Mouse (Mus musculus): ENCODE data around the gene Cdc123. TPM values are rescaled to one million over a fixed set of nuclear protein-coding genes. Genes with fewer than 3 reads are reported as not detected.

The Cdc123 gene
- total RNA-seq, 2 experiments from 2014 or later, result 117 to 132 TPM

- no peak for DNase-seq (ENCODE audit: low spot score in 2 of 2)
Observed at GRCm38 (mm10) chr2:5805228-5805627, 39.7 kb downstream of the Cdc123 start.

GRCm38 (mm10) chr2:5804440-5805045 lies 40.4 kb downstream of the Cdc123 start:
- no peak for DNase-seq (ENCODE audit: low spot score in 2 of 2)

GRCm38 (mm10) chr2:5801927-5802590 lies 42.9 kb downstream of the Cdc123 start:
- no peak for DNase-seq (ENCODE audit: low spot score in 2 of 2)

GRCm38 (mm10) chr2:5801182-5801640 lies 43.8 kb downstream of the Cdc123 start:
- no peak for DNase-seq (ENCODE audit: low spot score in 2 of 2)

- DNase-seq (ENCODE audit: low spot score in 2 of 2), result no peak
Observed at GRCm38 (mm10) chr2:5797816-5798672, 46.9 kb downstream of the Cdc123 start.

- DNase-seq (ENCODE audit: low spot score in 2 of 2), result no peak
Observed at GRCm38 (mm10) chr2:5793771-5794170, 51.2 kb downstream of the Cdc123 start.

GRCm38 (mm10) chr2:5792056-5792455 lies 52.9 kb downstream of the Cdc123 start:
- no peak for DNase-seq (ENCODE audit: low spot score in 2 of 2)

- DNase-seq (ENCODE audit: low spot score in 2 of 2), result no peak
Observed at GRCm38 (mm10) chr2:5789625-5790160, 55.3 kb downstream of the Cdc123 start.

- no peak for DNase-seq (ENCODE audit: low spot score in 2 of 2)
Observed at GRCm38 (mm10) chr2:5787391-5787790, 57.6 kb downstream of the Cdc123 start.

- no peak for DNase-seq (ENCODE audit: low spot score in 2 of 2)
Observed at GRCm38 (mm10) chr2:5772464-5772863, 72.5 kb downstream of the Cdc123 start.

- DNase-seq (ENCODE audit: low spot score in 2 of 2), result peak; percentile 28 to 40
Observed at GRCm38 (mm10) chr2:5770708-5771241, 74.2 kb downstream of the Cdc123 start.

- DNase-seq (ENCODE audit: low spot score in 2 of 2), result no peak
Observed at GRCm38 (mm10) chr2:5769630-5770029, 75.3 kb downstream of the Cdc123 start.

GRCm38 (mm10) chr2:5768946-5769345 lies 76.0 kb downstream of the Cdc123 start:
- no peak for DNase-seq (ENCODE audit: low spot score in 2 of 2)

GRCm38 (mm10) chr2:5762031-5762430 lies 82.9 kb downstream of the Cdc123 start:
- no peak for DNase-seq (ENCODE audit: low spot score in 2 of 2)

- no peak for DNase-seq (ENCODE audit: low spot score in 2 of 2)
Observed at GRCm38 (mm10) chr2:5760479-5761008, 84.4 kb downstream of the Cdc123 start.

- DNase-seq (ENCODE audit: low spot score in 2 of 2), result no peak
Observed at GRCm38 (mm10) chr2:5758569-5758968, 86.4 kb downstream of the Cdc123 start.

GRCm38 (mm10) chr2:5750872-5751271 lies 94.1 kb downstream of the Cdc123 start:
- DNase-seq (ENCODE audit: low spot score in 2 of 2), result no peak

- no peak for DNase-seq (ENCODE audit: low spot score in 2 of 2)
Observed at GRCm38 (mm10) chr2:5749210-5749609, 95.8 kb downstream of the Cdc123 start.

- DNase-seq (ENCODE audit: low spot score in 2 of 2), result no peak
Observed at GRCm38 (mm10) chr2:5747545-5748043, 97.4 kb downstream of the Cdc123 start.

- DNase-seq (ENCODE audit: low spot score in 2 of 2), result no peak
Observed at GRCm38 (mm10) chr2:5746529-5746928, 98.4 kb downstream of the Cdc123 start.

All from layer of hippocampus, postnatal 10 days (tissue).